Mouse (Mus musculus): ENCODE measurements around the gene Gm6525.

Gm6525 gene

GRCm38 (mm10) chr3:84169393-84170005 is 4.4 kb upstream of the Gm6525 start:
- DNase-seq (ENCODE audit: low read depth, low spot score), result peak; percentile 52

DNA sequence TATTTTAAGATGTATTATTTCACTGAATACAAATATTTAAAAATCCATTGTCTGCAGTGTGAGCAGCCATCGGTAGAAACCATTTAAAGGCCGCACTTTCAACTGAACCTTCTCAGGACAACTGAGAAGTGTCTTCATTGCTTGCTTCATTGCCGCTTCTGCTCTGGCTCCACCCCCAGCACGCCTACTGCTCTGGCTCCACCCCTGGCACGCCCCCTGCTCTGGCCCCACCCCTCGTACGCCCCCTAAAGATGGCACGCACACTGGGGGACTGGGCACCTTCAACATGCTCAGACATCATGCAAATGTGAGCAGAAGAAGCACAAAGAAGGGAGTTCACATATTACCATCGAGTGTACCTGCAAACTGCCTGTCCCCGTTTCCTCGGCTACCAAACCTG is 1.5 kb upstream of the Gm6525 start:
- no peak for DNase-seq (ENCODE audit: low read depth, low spot score)

DNA sequence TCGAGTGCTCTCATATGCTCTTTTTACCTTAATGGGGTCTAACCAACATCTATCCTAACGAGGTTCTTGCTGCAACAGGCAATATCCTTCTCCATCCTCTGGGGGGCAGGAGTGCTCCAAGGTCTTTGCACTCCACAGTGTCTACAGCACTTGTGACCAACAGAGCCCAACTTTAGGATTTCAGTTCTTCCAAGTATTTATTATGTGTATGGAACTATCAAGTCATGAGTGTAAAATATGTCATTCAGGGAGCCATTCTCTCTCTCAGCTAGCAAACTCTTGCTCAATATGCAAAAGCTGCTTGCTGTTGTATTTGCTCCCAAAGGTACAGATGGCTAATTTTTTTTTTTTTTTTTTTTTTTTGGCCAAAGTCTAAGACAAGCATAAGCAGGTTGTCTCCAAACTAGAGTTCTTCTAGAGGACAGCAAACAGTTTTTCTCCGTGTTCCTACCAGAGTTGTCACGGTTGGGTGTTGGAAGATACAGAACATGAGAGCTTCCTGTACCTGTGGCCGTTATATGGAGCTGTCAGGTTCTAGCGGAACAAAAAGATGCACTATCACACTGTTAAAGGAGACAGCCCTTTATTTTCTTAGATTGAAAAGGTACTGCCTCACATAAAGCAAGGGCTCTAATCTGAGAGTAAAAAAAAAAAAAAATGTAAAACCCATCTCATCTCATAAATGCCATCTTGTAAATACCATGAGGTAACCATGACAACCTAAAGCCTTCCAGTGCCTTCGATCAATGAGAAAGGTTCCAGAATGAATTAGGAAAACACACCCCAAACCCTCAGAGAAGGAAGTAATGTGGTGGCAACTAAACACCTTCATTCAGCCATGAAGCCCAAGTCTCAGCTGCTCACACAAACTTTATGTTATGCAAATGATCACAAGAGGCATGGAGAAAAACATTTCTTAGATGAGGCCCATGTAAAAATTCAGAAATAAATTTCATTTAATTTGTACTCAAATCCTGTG is 1.7 kb downstream of the Gm6525 start:
- DNase-seq (ENCODE audit: low read depth, low spot score), result peak; percentile 89

DNA sequence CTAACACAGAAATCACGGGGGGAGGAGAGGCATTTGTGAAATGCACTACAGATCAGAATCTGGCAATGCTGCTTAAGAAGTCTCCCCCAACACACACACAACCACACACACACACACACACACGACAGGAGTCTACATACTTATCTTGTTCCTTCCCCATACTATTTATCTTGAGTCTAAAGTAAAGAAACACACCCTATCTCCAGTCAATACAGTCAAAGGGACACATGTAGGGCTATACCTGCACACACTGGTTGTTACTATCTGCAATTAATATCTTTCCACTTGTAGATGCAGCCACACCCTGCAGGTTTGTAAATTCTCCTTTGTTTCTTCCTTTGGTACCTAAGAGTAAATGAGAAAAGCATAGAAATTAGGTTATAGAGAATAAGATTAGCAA is 3.9 kb downstream of the Gm6525 start:
- DNase-seq (ENCODE audit: low read depth, low spot score), result no peak

GRCm38 (mm10) chr3:84180304-84180703 is 6.4 kb downstream of the Gm6525 start:
- no peak for DNase-seq (ENCODE audit: low read depth, low spot score)

- no peak for DNase-seq (ENCODE audit: low read depth, low spot score)
These were observed 7.2 kb downstream of the Gm6525 start for GRCm38 (mm10) chr3:84181102-84181501.

- DNase-seq (ENCODE audit: low read depth, low spot score), result no peak
These were observed 7.8 kb downstream of the Gm6525 start for GRCm38 (mm10) chr3:84181717-84182116.

DNA sequence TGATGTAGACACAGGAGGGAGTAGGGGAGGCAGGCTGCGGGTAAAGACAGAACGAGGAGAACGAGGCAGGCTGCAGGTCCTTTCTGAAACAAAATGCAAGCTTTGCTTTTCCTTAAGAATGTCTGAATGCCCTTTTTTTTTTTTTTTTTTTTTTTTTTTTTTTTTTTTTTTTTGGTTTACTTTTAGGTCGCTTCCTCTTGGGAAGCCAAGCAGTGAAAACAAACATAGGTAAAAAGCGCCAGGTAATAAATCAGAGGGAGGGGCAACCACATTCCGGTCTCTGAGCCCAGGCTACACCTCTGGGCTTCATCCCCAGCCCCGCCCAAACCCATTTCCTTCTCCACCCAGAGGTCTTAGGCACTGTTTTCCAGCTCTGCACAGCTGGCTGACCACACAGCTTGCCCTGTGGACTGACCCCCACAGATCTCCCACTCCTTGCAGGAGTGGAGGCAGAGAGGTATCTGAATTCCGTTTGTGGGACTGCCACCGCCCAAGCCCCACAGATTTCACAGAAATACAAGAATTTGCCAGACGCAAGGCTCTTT is 15.8 kb downstream of the Gm6525 start:
- no peak for DNase-seq (ENCODE audit: low read depth, low spot score)

GRCm38 (mm10) chr3:84190513-84191061 is 16.7 kb downstream of the Gm6525 start:
- no peak for DNase-seq (ENCODE audit: low read depth, low spot score)

- no peak for DNase-seq (ENCODE audit: low read depth, low spot score)
These were observed 17.4 kb downstream of the Gm6525 start for GRCm38 (mm10) chr3:84191141-84191881.

GRCm38 (mm10) chr3:84193881-84194280 is 20.0 kb downstream of the Gm6525 start:
- no peak for DNase-seq (ENCODE audit: low read depth, low spot score)

DNA sequence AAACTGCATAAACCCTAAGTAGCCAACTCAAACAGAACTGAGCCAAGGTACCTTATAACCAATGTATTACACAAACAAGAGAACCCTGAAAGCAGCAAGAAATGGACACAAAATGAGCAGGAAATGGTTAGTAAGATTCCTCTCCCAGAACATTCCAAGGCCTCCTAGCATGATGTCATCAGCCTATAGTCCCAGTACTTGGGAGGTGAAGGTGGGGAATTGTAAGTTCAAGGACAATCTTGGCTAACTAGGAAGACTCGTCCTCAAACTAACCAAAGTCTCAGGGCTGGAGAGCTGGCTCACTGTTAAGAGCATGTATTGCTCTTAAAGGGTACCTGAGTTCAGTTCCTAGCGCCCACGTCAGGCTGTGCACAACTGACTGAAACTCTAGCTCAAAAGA is 24.3 kb downstream of the Gm6525 start:
- no peak for DNase-seq (ENCODE audit: low read depth, low spot score)

GRCm38 (mm10) chr3:84199516-84199915 is 25.6 kb downstream of the Gm6525 start:
- DNase-seq (ENCODE audit: low read depth, low spot score), result no peak

- peak; percentile 30 for DNase-seq (ENCODE audit: low read depth, low spot score)
These were observed 26.9 kb downstream of the Gm6525 start for GRCm38 (mm10) chr3:84200559-84201420.

DNA sequence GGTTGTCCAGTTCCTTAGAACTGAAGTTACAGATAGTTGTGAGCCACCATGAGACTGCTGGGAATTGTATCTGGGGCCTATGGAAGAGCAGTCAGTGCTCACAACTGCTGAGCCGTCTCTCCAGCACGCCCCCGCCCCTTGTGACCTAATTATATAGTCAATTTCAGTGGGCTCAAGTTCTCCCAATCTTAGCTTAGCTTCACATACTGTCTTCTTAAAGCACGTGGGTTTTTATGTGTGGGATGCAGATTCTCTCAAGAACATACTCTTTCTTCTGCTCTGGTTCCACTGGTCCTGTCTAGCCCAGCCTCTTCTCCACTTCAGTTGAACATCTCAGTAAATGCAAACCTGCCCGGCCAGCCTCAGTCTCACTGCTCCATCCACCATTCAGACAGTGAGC is 30.7 kb downstream of the Gm6525 start:
- no peak for DNase-seq (ENCODE audit: low read depth, low spot score)

DNA sequence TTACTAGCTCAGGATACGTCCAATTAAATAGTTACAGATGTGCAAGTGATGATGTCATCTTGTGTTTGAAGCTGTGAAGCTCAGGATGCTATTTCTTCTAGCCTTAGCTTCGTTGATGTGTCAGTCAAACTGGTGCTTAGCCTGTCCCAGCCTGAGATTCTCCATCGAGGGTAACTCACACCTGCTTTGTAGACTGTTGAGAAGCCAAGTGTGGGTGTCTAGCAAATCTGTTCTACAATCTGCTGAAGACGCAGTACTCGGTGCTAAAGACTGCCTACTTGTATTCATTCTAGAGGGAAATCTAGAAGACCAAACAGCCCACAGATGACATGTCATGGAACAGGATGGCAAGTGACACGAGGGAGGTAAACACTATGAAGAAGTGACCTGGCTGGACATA is 31.7 kb downstream of the Gm6525 start:
- DNase-seq (ENCODE audit: low read depth, low spot score), result no peak

DNA sequence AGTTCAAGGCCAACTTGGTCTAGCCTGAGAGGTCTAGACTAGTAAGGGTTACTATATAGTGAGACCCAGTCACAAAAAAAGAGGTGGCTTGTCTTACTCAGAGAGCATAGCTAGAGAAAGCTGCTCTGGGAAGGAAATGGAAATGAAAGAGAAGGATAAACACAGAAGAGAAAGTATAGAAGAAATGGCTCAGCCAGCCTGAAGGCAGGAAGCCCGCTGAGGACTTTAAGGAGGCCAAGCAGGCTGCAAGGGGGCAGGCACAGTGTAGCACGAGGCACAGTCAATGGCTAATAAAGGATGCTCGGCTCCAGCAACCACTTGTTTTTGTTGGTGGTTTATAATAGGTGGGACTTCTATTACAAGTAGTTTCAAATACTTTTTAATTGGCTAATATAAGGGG is 32.2 kb downstream of the Gm6525 start:
- peak; percentile 75 for DNase-seq (ENCODE audit: low read depth, low spot score)

- DNase-seq (ENCODE audit: low read depth, low spot score), result peak; percentile 77
These were observed 33.5 kb downstream of the Gm6525 start for GRCm38 (mm10) chr3:84207366-84207765.

- DNase-seq (ENCODE audit: low read depth, low spot score), result peak; percentile 52
These were observed 34.6 kb downstream of the Gm6525 start for GRCm38 (mm10) chr3:84208475-84208874.

- peak; percentile 79 for DNase-seq (ENCODE audit: low read depth, low spot score)
These were observed 35.1 kb downstream of the Gm6525 start for GRCm38 (mm10) chr3:84208917-84209513.
